Mouse (Mus musculus): Measurements from ENCODE around the gene Agap3.

- TF ChIP-seq CTCF (IDR thresholded peaks at IDR 0.05; ENCODE audit: extremely low read depth, insufficient read depth, insufficient read length, insufficient replicate concordance) (no peak), POLR2A (IDR thresholded peaks at IDR 0.05; ENCODE audit: low read depth, low read length) (no peak)
Observed at GRCm38 (mm10) chr5:24466762-24467161, 14.8 kb downstream of the Agap3 start.
